Mouse (Mus musculus) testis, adult 2 months (tissue): ENCODE data around the gene Eln.

Experiments
- CTCF ChIP-seq: fragments of 200-500 bp; IDR thresholded peaks from 2 replicates; pipeline ENCODE4 v1.5.1; 2012; ENCODE audit warnings: low read depth, mild to moderate bottlenecking, inconsistent platforms, low read length, moderate library complexity; ENCODE audit not compliant: control insufficient read depth, insufficient read depth, insufficient replicate concordance
- POLR2A ChIP-seq: fragments of 200-500 bp; IDR thresholded peaks from 2 replicates; pipeline ENCODE4 v1.6.1; 2012; ENCODE audit warnings: low read depth, mild to moderate bottlenecking, inconsistent platforms, low read length, moderate library complexity; ENCODE audit not compliant: control insufficient read depth

DNA sequence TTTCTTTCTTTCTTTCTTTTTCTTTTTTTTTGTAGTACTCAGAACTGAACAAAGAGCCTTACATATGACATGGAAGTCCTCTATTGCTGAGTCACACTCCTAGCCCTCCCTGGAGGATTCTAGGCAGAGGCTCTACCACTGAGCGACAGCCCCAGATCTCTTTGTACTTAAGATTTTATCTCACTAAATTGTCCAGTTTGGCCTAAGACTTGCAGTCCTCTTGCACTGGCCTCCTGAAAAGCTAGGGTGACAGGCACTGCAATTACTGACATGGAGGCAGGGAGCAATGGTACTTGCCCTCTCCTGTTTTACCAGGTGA is 75.0 kb downstream of the Eln start:
- TF ChIP-seq POLR2A (no peak), CTCF (no peak)
